Mouse (Mus musculus) megakaryocyte, adult 5-6 weeks (primary cell): ENCODE data around the gene Galnt10. TPM values are rescaled to one million over a fixed set of nuclear protein-coding genes. Genes with fewer than 3 reads are reported as not detected.

Source experiments
- ATAC-seq: 2 replicates; pipeline ENCODE4 v1.8.0; 2016; ENCODE audit warnings: mild to moderate bottlenecking, inconsistent platforms; ENCODE audit not compliant: poor library complexity, severe bottlenecking
- total RNA-seq, 2 experiments: library from RNA; stranded (forward) in 1 of 2; stranded (reverse) in 1 of 2; fragments of 153-499, 151-499 nt in 1 of 2; fragments of 221-1000, 200-1000 nt in 1 of 2; gene quantifications; 2 replicates each; pipeline versions ENCODE4 v1.2.3 to v1.2.4; 2015 to 2017

Galnt10 gene
- total RNA-seq, 2 experiments from 2014 or later: 16.6 to 28.7 TPM

- no peak for ATAC-seq
Observed at GRCm38 (mm10) chr11:57656602-57657275, 11.5 kb downstream of the Galnt10 start.

- ATAC-seq: no peak
Observed at GRCm38 (mm10) chr11:57657370-57658072, 12.3 kb downstream of the Galnt10 start.

GRCm38 (mm10) chr11:57658214-57658613 lies 13.0 kb downstream of the Galnt10 start:
- no peak for ATAC-seq

DNA sequence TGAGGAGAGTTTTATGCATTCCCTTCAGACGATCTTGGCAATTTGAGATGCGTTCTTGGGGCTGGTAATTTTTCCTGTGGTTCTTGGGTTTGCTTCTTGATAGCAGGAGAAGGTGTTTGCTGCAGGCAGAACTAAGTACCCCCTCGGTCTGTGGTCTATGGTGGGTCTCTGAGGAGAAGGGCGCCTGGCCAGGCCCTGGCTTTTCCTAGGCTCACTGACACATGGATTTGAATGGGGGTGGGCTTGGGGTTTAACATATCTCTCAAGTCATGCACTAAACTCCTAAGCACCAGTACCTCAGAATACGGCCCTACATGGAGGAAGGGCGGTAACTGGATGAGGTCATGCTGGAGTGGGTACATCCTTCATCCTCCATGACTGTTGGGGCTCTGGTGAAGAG lies 13.5 kb downstream of the Galnt10 start:
- no peak for ATAC-seq

- no peak for ATAC-seq
Observed at GRCm38 (mm10) chr11:57660156-57660555, 14.9 kb downstream of the Galnt10 start.

DNA sequence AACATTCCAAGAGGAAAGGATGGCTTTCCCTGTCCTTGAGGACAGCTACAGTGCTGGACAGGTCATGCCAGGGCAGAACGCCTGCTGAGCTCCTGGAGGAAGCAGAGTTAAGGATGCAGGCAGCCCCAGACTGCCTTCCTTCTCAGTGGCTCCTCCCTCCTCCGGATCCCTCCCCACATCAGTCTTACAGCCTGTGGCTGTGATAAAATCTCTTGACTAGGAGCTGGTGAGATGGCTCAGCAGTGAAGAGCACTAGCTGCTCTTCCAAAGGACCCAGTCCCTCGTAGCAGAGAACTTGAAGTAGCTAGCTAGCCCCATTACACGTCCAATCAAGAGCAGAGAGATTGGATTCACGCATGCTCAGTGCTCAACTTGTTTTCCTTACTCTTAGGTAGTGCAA lies 15.6 kb downstream of the Galnt10 start:
- peak; percentile 36; the same call in 1 of the 2 replicates for ATAC-seq

- ATAC-seq: no peak
Observed at GRCm38 (mm10) chr11:57661492-57662229, 16.4 kb downstream of the Galnt10 start.

GRCm38 (mm10) chr11:57662231-57662630 lies 17.0 kb downstream of the Galnt10 start:
- ATAC-seq: no peak

GRCm38 (mm10) chr11:57663271-57663670 lies 18.0 kb downstream of the Galnt10 start:
- ATAC-seq: no peak

- ATAC-seq: no peak
Observed at GRCm38 (mm10) chr11:57664741-57665140, 19.5 kb downstream of the Galnt10 start.

- no peak for ATAC-seq
Observed at GRCm38 (mm10) chr11:57668271-57668670, 23.0 kb downstream of the Galnt10 start.

DNA sequence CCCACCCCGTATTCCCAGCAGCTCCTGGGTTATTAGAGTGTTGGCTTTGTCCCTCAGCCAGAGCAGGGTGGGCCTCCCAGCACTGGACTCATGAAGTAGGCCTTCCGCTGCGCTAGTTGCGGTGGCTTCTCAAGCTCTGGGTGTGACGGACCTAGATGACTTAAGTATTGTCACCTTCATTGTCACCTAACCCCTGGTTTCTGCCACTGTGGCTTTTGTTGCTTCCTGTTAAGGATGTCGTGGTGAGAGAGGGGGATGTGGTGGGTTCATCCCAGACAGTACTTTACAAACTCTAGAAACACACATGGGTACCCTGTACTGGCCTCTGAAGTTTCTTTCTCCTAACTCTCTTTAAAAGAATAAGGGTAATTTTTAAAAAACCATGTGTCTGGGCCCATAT lies 24.3 kb downstream of the Galnt10 start:
- peak; percentile 66 for ATAC-seq

- ATAC-seq: no peak
Observed at GRCm38 (mm10) chr11:57671120-57671697, 26.0 kb downstream of the Galnt10 start.

DNA sequence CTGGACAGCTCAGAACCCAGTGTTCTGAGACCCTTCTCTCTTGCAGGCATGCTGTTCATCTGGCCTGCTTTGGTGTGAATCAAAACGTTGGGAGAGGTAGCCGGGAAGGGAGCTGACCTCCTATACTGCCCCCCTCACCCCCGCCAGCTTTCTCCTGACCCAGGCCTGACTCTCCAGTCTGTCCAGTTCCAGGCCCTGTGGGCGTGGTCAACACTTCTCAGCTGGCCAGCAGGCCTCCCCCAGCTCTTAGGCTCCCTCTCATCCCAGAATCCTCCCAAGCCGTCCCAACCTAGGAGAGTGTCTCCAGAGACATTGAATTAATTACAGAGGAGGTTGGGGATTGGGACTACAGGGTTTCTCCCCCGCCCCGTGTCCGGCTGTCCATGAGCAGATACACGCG lies 26.6 kb downstream of the Galnt10 start:
- no peak for ATAC-seq

- ATAC-seq: no peak
Observed at GRCm38 (mm10) chr11:57672995-57673394, 27.8 kb downstream of the Galnt10 start.

- ATAC-seq: no peak
Observed at GRCm38 (mm10) chr11:57673977-57674687, 28.9 kb downstream of the Galnt10 start.

- ATAC-seq: no peak
Observed at GRCm38 (mm10) chr11:57677261-57677660, 32.0 kb downstream of the Galnt10 start.

DNA sequence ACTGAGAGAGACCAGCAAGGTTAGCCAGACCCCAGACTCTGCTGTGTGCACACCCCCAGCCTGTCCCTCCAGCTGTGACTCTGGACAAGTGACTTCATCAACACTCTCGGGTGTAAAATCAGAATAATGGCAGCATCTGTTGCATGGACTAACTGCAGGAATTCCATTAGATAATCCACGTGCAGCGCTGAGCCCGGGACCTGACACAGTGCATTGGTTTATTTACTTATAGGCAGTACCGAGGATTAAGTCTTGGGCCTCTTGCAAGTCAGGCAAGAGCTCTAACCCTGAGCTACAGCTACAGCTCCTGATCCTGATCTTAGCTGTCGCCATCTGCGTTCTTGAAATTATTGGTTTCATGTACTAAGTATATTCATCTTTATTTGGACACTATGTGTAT lies 37.3 kb downstream of the Galnt10 start:
- no peak for ATAC-seq

DNA sequence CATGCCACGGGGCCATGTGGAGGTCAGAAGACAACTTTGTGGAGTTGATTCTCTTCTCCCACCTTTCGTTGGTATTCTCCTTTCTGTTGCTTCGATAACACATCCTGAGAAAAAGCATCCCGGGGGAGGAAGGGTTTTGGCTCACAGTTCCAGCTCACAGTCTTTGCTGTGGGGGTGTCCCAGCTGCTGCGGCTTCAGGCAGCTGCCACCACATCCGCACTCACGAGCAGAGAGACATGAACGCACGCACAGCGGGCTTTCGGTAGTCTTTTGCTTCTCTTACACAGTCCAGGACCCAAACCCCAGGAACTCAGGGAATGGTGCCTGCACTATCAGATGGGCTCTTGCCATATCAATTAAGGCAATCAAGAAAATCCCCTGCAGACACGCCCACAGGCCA lies 37.9 kb downstream of the Galnt10 start:
- no peak for ATAC-seq

DNA sequence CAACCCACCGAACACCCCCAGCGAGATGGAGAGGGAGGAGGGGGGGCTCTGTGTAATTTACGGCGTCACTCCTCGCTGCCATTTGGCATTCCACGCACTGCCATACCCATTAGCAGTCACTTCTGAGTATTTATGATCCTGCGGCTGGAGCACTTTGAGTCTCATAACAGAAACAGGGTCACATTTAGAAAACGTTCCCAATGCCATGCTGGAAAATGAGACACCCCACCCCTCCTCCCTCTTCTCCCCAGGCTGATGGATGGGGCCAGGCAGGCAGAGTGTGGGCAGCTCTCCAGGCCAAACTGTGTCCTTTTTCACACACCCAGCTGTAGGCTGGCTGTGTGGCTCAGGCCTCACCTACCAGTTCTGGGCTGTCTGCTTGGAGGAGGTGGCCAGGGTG lies 38.7 kb downstream of the Galnt10 start:
- no peak for ATAC-seq

- ATAC-seq: no peak
Observed at GRCm38 (mm10) chr11:57684891-57685290, 39.6 kb downstream of the Galnt10 start.
